Mouse (Mus musculus) heart, embryonic 13.5 days (tissue): ENCODE measurements at regions not wholly inside any gene's neighbourhood (a gene's known extent, or its start where the extent isn't known, plus 50 kb on each side); places are given as distances from the start of the nearest gene placed in this dataset.

Experiments used
- ATAC-seq: fragments of 200-750 bp; cut with Nextera tagmentation; 2 replicates; pipeline ENCODE4 v1.8.0; 2017; ENCODE audit warnings: moderate TSS enrichment; ENCODE audit not compliant: insufficient number of reproducible peaks, low FRiP score, low TSS enrichment; ENCODE audit errors: extremely low read depth
- H3K27ac ChIP-seq: fragments of 300-500 bp; sonication (generic); replicated peaks from 2 replicates; pipeline ENCODE4 v1.5.1; 2015; ENCODE audit warnings: moderate library complexity, mild to moderate bottlenecking, inconsistent platforms
- H3K27me3 ChIP-seq: fragments of 300-500 bp; sonication (generic); replicated peaks from 2 replicates; pipeline ENCODE4 v1.6.1; 2015; ENCODE audit warnings: mild to moderate bottlenecking, inconsistent platforms
- H3K36me3 ChIP-seq: fragments of 300-500 bp; sonication (generic); 2 replicates; pipeline ENCODE4 v1.6.1; 2015; ENCODE audit warnings: mild to moderate bottlenecking, inconsistent platforms
- H3K4me1 ChIP-seq: fragments of 300-500 bp; sonication (generic); 2 replicates; pipeline ENCODE4 v1.6.1; 2015; ENCODE audit warnings: inconsistent platforms
- H3K4me2 ChIP-seq: fragments of 300-500 bp; sonication (generic); 2 replicates; pipeline ENCODE4 v1.6.1; 2015; ENCODE audit warnings: inconsistent platforms, mild to moderate bottlenecking, moderate library complexity
- H3K4me3 ChIP-seq: fragments of 300-500 bp; sonication (generic); 2 replicates; pipeline ENCODE4 v1.5.1; 2015; ENCODE audit warnings: moderate library complexity, mild to moderate bottlenecking, inconsistent platforms
- H3K9ac ChIP-seq: fragments of 300-500 bp; sonication (generic); 2 replicates; pipeline ENCODE4 v1.6.1; 2015; ENCODE audit warnings: inconsistent platforms, mild to moderate bottlenecking, moderate library complexity
- H3K9me3 ChIP-seq: fragments of 300-500 bp; sonication (generic); 2 replicates; pipeline ENCODE4 v1.6.1; 2016; ENCODE audit warnings: inconsistent platforms
- WGBS: fragments of 180-500 bp; shearing (Covaris S2); methylation state at CpG from one replicate; pipeline ENCODE4 v1.1.7; 2015; ENCODE audit warnings: mixed read lengths; 5-methylcytosine and 5-hydroxymethylcytosine counted together

DNA sequence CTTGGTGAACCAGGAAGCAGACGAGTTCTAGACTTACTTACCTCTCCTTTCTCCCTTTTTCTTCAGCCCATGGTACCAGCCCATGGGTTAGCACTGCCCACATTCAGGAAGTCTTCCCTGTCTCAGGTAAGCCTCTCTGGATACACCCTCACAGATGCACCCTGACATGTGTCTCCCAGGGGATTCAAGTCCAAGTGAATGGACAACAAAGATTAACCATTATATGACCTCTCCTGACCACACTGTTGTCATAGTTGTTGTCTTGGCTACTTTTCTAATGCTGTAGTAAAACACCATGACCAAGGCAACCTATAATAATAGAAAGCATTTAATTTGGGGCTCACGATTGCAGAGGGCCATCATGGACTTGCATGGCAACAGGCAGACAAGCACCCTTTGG, 98.8 kb upstream of the Vash1 start:
- Histone ChIP-seq H3K4me1 (no peaks in the 10 kb centered on the region), H3K9me3 (no peaks in the 10 kb centered on the region), H3K27ac (no peak overlapping the region), H3K36me3 (no peaks in the 10 kb centered on the region), H3K9ac (no peak overlapping the region), H3K4me3 (no peak overlapping the region), H3K4me2 (no peak overlapping the region), H3K27me3 (peaks cover 8% of the 10 kb centered on the region; the same call in 1 of the 2 replicates)
- ATAC-seq = no peak
- 67% methylated on average over 2 of the region's 2 CpGs for WGBS

DNA sequence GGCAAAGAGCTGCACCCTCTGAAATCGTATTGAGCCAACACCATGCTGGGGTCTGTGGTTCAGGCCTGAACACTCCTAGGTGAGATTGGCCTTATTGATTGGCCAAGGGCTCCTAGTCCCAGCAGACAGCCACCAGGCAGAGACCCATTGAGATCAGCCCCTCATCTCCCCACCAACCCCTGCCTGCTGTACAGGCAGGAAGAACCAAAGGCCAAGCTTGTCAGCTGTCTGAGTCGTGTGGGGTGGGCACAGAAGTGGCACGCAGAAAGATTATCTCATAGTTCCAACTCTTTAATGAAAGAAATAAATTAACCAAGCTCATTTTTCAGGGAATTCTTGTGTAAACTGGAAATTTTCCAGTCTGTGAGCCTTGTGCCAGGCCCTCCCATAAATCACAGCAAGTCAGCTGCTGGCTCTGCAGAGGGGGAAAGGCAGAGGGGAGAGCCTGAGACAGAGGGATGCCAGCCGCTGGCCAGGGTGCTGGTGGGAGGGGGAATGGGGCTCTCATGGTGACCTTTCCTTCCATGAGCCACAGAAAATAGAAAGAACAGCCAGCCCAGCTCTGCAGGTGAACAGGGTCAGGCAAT, 98.3 kb upstream of the Vash1 start:
- 61% methylated on average over 4 of the region's 4 CpGs for WGBS
- no peak for ATAC-seq
- no peaks in the 10 kb centered on the region for H3K36me3 ChIP-seq
- H3K27ac ChIP-seq = no peak overlapping the region
- H3K4me3 ChIP-seq = no peak overlapping the region
- H3K4me1 ChIP-seq = no peaks in the 10 kb centered on the region
- no peak overlapping the region for H3K9ac ChIP-seq
- no peak overlapping the region for H3K4me2 ChIP-seq
- H3K9me3 ChIP-seq = no peaks in the 10 kb centered on the region
- H3K27me3 ChIP-seq = 0 out of 2 replicates have a peak, but pooled peaks cover 7% of the 10 kb centered on the region

DNA sequence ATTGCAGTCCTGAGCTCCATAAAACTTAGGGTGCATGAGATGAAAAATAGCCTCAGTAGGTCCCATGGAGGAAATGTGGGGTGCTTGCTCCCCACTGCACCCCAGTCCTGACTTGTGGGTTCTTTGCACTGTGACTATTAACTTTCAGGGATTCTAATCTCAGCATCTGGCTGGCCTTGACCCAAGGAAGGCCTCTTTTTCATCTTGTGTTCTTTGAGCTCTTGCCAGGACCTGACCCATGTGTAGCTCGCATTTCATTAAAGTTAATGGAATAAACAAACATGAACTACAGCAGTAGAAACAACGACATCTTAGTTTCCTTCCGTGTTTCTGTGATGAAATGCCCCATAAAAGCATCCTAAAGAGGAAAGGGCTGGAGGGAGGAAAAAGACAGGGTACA, 96.4 kb upstream of the Vash1 start:
- no peak for ATAC-seq
- H3K4me2 ChIP-seq = no peak overlapping the region
- H3K9ac ChIP-seq = no peak overlapping the region
- no peak overlapping the region for H3K27ac ChIP-seq
- no peaks in the 10 kb centered on the region for H3K4me1 ChIP-seq
- no peaks in the 10 kb centered on the region for H3K27me3 ChIP-seq
- no peaks in the 10 kb centered on the region for H3K36me3 ChIP-seq
- WGBS = 74% methylated on average over 3 of the region's 3 CpGs
- H3K4me3 ChIP-seq = no peak overlapping the region
- H3K9me3 ChIP-seq = no peaks in the 10 kb centered on the region

DNA sequence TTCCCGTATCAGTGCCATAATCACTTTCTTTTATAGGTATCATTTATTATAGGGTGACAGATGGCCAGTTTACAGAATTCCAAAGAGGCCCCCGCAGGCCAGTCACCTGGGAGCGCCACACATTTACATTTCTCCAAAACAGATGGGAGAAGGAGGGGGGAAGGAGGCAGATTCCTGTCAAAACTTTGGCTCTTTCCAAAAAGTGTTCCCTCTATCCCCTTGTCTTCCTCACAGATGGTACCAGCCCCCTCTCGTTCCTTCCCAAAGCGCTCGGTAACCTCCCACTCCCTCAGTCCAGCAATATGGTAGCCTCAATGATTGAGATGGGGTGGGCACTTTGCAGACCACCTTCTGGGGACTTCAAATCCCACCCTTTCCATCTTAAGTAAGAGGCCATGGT, 90.5 kb upstream of the Vash1 start:
- Histone ChIP-seq H3K27ac (no peak overlapping the region), H3K9ac (no peak overlapping the region), H3K27me3 (0 out of 2 replicates have a peak, but pooled peaks cover 2% of the 10 kb centered on the region), H3K9me3 (no peaks in the 10 kb centered on the region), H3K36me3 (no peaks in the 10 kb centered on the region), H3K4me2 (no peak overlapping the region), H3K4me3 (no peak overlapping the region), H3K4me1 (no peaks in the 10 kb centered on the region)
- 83% methylated on average over 6 of the region's 6 CpGs for WGBS
- no peak for ATAC-seq

DNA sequence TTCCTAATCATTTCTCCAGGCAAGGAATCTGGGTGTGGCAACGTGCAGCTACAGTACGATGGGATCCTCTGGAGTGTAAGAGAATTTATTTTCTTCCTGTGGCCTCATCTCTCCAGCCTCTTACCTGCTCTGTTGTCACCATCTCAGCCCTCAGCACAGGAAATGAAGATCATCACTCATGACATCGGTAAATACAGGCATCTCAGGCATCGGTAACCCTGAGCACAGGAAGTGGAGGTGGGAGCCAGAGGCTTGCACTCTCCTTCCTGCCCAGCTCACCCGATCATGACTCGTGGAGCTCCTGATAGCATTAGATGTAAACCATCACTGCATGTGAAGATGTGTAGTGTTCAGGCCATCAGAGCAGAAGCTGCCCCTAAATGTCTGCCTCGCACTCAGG, 86.0 kb upstream of the Vash1 start:
- no peak for ATAC-seq
- Histone ChIP-seq H3K27me3 (0 out of 2 replicates have a peak, but pooled peaks cover 2% of the 10 kb centered on the region), H3K4me3 (no peak overlapping the region), H3K9me3 (no peaks in the 10 kb centered on the region), H3K27ac (no peak overlapping the region), H3K4me1 (no peaks in the 10 kb centered on the region), H3K9ac (no peak overlapping the region), H3K36me3 (no peaks in the 10 kb centered on the region), H3K4me2 (no peak overlapping the region)
- WGBS = 54% methylated on average over 7 of the region's 7 CpGs

DNA sequence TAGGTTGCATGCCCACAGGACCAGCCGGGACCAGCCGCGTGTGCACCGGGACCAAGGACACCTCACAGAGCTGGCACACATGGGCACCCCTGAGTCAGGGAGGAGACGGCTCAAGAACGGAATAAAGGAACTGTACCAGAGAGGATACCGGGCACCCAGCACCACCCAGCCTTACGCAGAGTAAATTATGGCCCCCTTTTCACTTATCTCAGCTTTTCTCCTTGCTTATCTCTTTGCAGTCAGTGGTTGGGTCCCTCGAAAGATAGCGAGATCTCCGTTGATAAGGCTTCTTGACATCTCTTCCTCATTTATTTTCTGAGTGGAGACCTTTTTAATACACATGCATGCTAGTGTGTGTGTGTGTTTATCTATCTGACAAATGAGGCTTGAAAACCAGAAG, 83.9 kb upstream of the Vash1 start:
- Histone ChIP-seq H3K4me2 (no peak overlapping the region), H3K27ac (no peak overlapping the region), H3K9ac (no peak overlapping the region), H3K36me3 (no peaks in the 10 kb centered on the region), H3K9me3 (no peaks in the 10 kb centered on the region), H3K4me1 (no peaks in the 10 kb centered on the region), H3K27me3 (0 out of 2 replicates have a peak, but pooled peaks cover 2% of the 10 kb centered on the region), H3K4me3 (no peak overlapping the region)
- no peak for ATAC-seq
- WGBS = 79% methylated on average over 11 of the region's 11 CpGs

DNA sequence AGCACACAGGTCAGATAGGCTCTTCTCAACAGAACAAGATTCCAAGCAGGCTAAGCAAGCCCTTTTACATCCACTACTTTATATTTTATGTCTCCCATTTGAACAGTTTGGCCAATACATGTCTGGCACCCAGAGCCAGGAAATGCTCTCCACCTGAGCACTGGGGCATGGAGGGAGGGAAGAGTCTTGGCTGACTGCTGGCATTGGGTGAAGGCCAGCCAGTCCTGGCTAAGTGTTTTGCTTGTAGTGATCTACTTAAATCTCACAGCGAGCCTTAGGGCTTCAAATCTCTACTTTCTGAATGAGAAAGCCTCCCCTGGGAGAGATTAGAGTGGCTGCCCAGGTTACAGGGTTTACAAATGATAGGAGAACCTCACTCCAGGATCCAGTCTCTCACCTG, 78.5 kb upstream of the Vash1 start:
- ATAC-seq = no peak
- H3K36me3 ChIP-seq = no peaks in the 10 kb centered on the region
- H3K4me1 ChIP-seq = no peaks in the 10 kb centered on the region
- 9% methylated on average over 1 of the region's 1 CpGs for WGBS
- no peak overlapping the region for H3K27ac ChIP-seq
- H3K27me3 ChIP-seq = no peaks in the 10 kb centered on the region
- no peak overlapping the region for H3K9ac ChIP-seq
- no peak overlapping the region for H3K4me3 ChIP-seq
- no peak overlapping the region for H3K4me2 ChIP-seq
- H3K9me3 ChIP-seq = no peaks in the 10 kb centered on the region

DNA sequence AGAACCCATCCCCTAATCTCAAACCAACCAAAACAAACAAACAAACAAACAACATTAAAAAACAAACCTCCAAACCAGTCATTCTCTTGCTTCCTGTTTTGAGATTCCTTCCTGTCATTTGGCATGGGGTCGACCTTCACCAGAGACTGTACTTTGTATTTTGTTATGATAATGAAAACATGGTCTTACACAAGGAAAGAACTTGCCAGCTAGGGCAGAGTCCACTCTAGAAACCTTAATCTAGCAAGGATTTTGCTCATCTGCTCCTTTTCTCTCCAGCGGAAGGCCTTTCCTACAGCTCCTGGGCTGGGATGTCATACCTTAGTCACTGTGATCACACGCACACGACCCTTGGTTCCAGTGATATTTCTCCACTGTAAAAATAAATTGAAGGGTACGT, 75.0 kb upstream of the Vash1 start:
- Histone ChIP-seq H3K9ac (no peak overlapping the region), H3K4me2 (no peak overlapping the region), H3K4me1 (no peaks in the 10 kb centered on the region), H3K36me3 (no peaks in the 10 kb centered on the region), H3K4me3 (no peak overlapping the region), H3K9me3 (no peaks in the 10 kb centered on the region), H3K27ac (no peak overlapping the region), H3K27me3 (no peaks in the 10 kb centered on the region)
- 82% methylated on average over 5 of the region's 5 CpGs for WGBS
- ATAC-seq = no peak

DNA sequence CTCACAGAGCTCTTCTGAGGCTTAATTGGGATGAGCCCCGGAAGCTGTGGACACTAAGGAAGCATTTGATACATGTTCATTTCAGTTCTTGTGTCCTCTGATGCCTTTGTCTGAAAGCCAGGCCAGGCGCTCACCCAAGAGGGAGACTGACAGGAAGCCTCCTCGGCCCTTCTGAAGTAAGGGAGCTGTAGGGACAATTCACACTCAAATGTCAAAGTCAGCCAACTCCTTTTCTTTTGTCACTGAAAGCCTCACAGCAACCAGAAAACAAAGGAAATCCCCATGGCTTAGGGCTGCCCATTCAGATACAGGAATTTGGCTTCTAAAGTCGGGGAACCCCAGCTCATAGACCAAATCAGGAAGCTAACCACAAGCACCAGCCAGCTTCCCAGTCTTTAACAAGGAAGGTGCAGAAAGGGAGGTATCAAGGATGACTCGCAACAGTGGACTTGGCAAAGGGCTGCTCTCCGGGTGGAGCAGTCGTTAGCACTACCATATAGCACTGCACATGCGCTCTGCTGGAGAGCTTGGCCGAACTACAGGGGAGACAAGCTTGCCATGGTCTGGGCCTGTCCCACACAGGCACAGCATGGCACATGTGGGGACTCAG, 66.0 kb upstream of the Vash1 start:
- Histone ChIP-seq H3K36me3 (no peaks in the 10 kb centered on the region), H3K27ac (no peak overlapping the region), H3K9me3 (no peaks in the 10 kb centered on the region), H3K27me3 (peaks cover 3% of the 10 kb centered on the region; the same call in 1 of the 2 replicates), H3K9ac (no peak overlapping the region), H3K4me1 (no peaks in the 10 kb centered on the region; the same call in 1 of the 2 replicates), H3K4me3 (no peak overlapping the region), H3K4me2 (no peak overlapping the region)
- WGBS = 58% methylated on average over 9 of the region's 9 CpGs
- ATAC-seq = no peak

DNA sequence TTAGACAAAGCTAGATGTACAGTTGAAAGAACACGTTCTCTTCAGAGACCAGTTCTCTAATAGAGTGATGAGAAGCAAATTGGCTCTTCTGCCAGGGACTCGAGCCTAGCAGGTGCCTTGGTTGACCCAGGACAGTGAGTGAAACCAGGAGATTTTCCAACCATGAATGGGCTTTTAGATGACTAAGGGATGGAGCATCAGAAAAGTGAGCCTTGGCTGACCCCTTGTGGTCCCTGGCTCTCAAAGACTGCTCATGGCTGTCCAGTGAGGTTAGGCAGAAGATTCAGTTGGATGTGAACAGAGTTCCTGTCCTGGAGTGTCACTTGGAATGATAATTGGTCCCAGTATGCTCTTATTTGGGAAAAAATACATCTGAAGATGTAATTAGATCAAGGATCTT, 64.3 kb upstream of the Vash1 start:
- Histone ChIP-seq H3K4me3 (no peak overlapping the region), H3K9ac (no peak overlapping the region), H3K4me2 (no peak overlapping the region), H3K4me1 (no peaks in the 10 kb centered on the region; the same call in 1 of the 2 replicates), H3K27me3 (peaks cover 3% of the 10 kb centered on the region; the same call in 1 of the 2 replicates), H3K9me3 (no peaks in the 10 kb centered on the region), H3K36me3 (no peaks in the 10 kb centered on the region), H3K27ac (no peak overlapping the region)
- 36% methylated on average over 2 of the region's 2 CpGs for WGBS
- no peak for ATAC-seq

DNA sequence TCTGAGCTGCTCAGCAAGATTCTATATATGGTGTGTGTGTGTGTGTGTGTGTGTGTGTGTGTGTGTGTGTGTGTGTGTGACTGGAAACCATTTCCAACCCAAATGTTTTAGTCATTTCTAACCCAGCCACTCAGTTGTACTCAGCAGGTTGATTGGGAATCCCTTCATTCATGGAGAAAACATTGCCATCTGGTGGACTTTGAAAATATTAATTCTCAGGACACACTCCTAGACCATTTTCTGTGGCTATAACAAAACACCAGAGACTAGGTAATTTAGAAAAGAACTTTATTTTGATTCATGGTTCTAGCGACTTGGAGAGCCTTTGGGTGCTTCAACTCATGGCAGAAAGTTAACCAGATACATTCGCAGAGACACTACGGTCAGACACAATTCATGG, 62.2 kb upstream of the Vash1 start:
- Histone ChIP-seq H3K4me1 (no peaks in the 10 kb centered on the region; the same call in 1 of the 2 replicates), H3K9me3 (no peaks in the 10 kb centered on the region), H3K36me3 (no peaks in the 10 kb centered on the region), H3K27ac (no peak overlapping the region), H3K4me2 (no peak overlapping the region), H3K9ac (no peak overlapping the region), H3K27me3 (peaks cover 18% of the 10 kb centered on the region), H3K4me3 (no peak overlapping the region)
- ATAC-seq = no peak
- 80% methylated on average over 3 of the region's 3 CpGs for WGBS

DNA sequence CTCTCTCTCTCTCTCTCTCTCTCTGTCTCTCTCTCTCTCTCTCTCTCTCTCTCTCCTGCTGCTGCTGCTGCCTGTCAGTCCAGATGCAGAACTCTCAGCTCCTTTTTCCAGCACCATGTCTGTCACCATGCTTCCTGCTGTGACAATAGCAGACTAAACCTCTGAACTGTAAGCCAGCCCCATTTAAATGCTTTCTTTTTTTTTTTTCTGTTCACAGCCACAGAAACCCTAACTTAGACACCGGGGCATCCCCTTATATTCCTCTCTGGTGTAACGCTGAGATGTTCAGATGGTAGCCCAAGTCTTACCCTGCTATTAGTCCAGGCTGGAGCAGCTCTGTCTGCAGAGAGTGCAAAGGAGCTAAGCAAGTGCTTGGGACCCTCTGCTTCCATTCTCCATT, 54.3 kb upstream of the Vash1 start:
- peaks cover 22% of the 10 kb centered on the region for H3K27me3 ChIP-seq
- H3K27ac ChIP-seq = no peak overlapping the region
- H3K36me3 ChIP-seq = no peaks in the 10 kb centered on the region
- no peak overlapping the region for H3K4me2 ChIP-seq
- ATAC-seq = no peak
- H3K4me3 ChIP-seq = no peak overlapping the region
- H3K9ac ChIP-seq = no peak overlapping the region
- H3K4me1 ChIP-seq = peaks cover 16% of the 10 kb centered on the region
- WGBS = 80% methylated on average over 2 of the region's 2 CpGs
- no peaks in the 10 kb centered on the region for H3K9me3 ChIP-seq
